Mouse (Mus musculus): ENCODE measurements at regions not wholly inside any gene's neighbourhood (a gene's known extent, or its start where the extent isn't known, plus 50 kb on each side); places are given as distances from the start of the nearest gene placed in this dataset.

DNA sequence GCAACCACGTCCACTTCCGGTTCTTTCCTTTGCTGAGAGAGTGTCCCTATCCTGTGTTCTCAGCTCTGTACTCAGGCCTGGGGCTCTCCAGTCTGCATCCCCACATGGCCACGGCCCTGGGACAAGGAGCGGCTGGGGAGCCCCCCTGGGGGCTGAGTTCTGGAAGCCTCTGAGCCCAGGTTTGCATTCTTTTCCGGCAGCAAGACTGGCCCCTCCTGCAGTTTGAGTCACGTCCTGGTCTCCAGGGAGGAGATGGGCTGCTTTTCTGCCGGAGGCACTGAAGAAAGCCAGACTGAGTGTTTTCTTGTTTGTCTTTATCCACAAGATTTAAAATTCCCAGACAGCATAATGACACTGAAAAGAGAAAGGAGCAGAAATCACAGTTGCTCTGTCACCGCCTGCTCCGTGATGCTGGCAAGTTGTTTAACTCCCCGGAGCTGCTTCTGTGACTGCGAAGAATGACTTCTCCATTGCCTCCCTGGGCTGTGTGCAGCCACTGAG, 108.7 kb upstream of the Atp1a1 start:
- H3K4me2 ChIP-seq (replicated peaks; ENCODE audit: low read depth, low read length, severe bottlenecking), result 0 out of 2 replicates have a peak overlapping the region, but pooled peaks have one; percentile 4
- ATAC-seq (ENCODE audit: low FRiP score, low read depth) (no peak), DNase-seq (ENCODE audit: low spot score) (no peak)
- H3K4me1 ChIP-seq (ENCODE audit: control insufficient read depth, insufficient read depth, low read length), result peaks cover 40% of the 10 kb centered on the region
- no peak overlapping the region for H3K27ac ChIP-seq (replicated peaks; ENCODE audit: low read depth, low read length)
- no peak for TF ChIP-seq POLR2A (IDR thresholded peaks at IDR 0.05; ENCODE audit: borderline replicate concordance, extremely low read depth, insufficient read depth, insufficient read length)
- no peak overlapping the region for H3K9ac ChIP-seq (ENCODE audit: low read depth, low read length, severe bottlenecking)
- no peaks in the 10 kb centered on the region for H3K9me3 ChIP-seq (ENCODE audit: control insufficient read depth, low read length)
- no peaks in the 10 kb centered on the region for H3K36me3 ChIP-seq (ENCODE audit: control insufficient read depth, insufficient read depth, low read length)
- no peaks in the 10 kb centered on the region for H3K27me3 ChIP-seq (ENCODE audit: control insufficient read depth, insufficient read depth, low read length)
- WGBS, result 20% methylated on average over 11 of the region's 11 CpGs
- no peak overlapping the region for H3K4me3 ChIP-seq (replicated peaks; ENCODE audit: low read length)

DNA sequence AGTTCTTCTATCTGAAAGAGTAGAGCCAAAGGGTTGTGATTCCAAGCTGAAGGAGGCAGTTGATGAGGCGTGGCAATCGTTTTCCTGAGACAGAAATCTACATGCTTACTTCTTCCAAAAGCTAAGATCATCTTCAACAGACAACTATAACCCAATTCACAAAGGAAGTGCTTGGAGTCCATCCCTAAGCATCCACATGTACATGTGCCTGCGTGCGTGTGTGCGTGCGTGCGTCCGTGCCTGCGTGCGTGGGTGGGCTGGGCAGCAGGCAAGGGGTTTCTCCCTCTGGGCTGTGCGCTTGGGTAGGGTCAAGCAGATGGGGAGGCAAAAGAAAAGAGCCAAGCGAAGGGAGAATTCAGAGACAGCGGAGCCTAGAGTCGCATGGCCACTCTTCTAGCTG, 108.2 kb upstream of the Atp1a1 start:
- DNase-seq (ENCODE audit: low spot score) (no peak), ATAC-seq (ENCODE audit: low FRiP score, low read depth) (no peak)
- WGBS, result 71% methylated on average over 14 of the region's 14 CpGs
- H3K4me3 ChIP-seq (replicated peaks; ENCODE audit: low read length), result no peak overlapping the region
- TF ChIP-seq POLR2A (IDR thresholded peaks at IDR 0.05; ENCODE audit: borderline replicate concordance, extremely low read depth, insufficient read depth, insufficient read length), result no peak
- H3K4me2 ChIP-seq (replicated peaks; ENCODE audit: low read depth, low read length, severe bottlenecking), result no peak overlapping the region
- no peak overlapping the region for H3K9ac ChIP-seq (ENCODE audit: low read depth, low read length, severe bottlenecking)
- no peaks in the 10 kb centered on the region for H3K27me3 ChIP-seq (ENCODE audit: control insufficient read depth, insufficient read depth, low read length)
- no peak overlapping the region for H3K27ac ChIP-seq (replicated peaks; ENCODE audit: low read depth, low read length)
- no peaks in the 10 kb centered on the region for H3K36me3 ChIP-seq (ENCODE audit: control insufficient read depth, insufficient read depth, low read length)
- no peaks in the 10 kb centered on the region for H3K9me3 ChIP-seq (ENCODE audit: control insufficient read depth, low read length)
- H3K4me1 ChIP-seq (ENCODE audit: control insufficient read depth, insufficient read depth, low read length), result peaks cover 40% of the 10 kb centered on the region

DNA sequence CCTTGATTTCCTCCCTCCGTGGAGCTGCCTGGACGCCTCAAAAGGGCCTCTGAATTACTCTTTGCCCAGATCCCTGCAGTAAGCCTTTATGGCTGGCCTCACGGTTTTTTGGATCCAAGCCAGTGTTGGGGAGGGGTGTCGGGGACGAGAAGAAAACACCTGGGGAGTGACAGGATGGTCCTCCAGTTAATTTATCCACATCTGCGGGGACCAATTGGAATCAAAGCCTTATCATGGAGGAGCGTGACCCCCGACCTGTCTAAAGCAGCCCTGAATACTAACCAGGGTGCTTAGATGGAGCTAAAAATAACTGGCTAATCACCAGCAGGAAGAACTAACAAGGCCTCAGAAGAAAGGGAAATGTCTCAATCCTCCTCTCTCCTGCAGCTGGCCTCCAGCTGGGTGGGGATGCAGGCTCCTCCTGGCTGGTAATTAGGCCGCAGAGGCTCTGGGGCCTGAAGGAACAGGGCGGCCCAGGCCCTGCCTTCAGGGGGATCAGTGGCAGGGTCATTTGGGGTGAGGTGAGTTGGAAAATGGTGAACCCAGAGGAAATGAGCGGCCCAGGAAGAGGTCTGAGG, 107.2 kb upstream of the Atp1a1 start:
- Histone ChIP-seq H3K27ac (replicated peaks; ENCODE audit: low read depth, low read length) (peak overlapping the region; percentile 21; the same call in 1 of the 2 replicates), H3K27me3 (ENCODE audit: control insufficient read depth, insufficient read depth, low read length) (no peaks in the 10 kb centered on the region), H3K9ac (ENCODE audit: low read depth, low read length, severe bottlenecking) (peak overlapping the region; percentile 25; the same call in 1 of the 2 replicates), H3K4me3 (replicated peaks; ENCODE audit: low read length) (no peak overlapping the region), H3K4me1 (ENCODE audit: control insufficient read depth, insufficient read depth, low read length) (peaks cover 40% of the 10 kb centered on the region), H3K9me3 (ENCODE audit: control insufficient read depth, low read length) (no peaks in the 10 kb centered on the region), H3K36me3 (ENCODE audit: control insufficient read depth, insufficient read depth, low read length) (no peaks in the 10 kb centered on the region), H3K4me2 (replicated peaks; ENCODE audit: low read depth, low read length, severe bottlenecking) (peak overlapping the region; percentile 16)
- no peak; the same call in 1 of the 2 replicates for ATAC-seq (ENCODE audit: low FRiP score, low read depth)
- TF ChIP-seq POLR2A (IDR thresholded peaks at IDR 0.05; ENCODE audit: borderline replicate concordance, extremely low read depth, insufficient read depth, insufficient read length), result no peak
- DNase-seq (ENCODE audit: low spot score), result peak; percentile 49
- 6% methylated on average over 11 of the region's 11 CpGs for WGBS

GRCm38 (mm10) chr3:101709379-101709970, 105.0 kb upstream of the Atp1a1 start:
- peaks cover 44% of the 10 kb centered on the region for H3K4me1 ChIP-seq (ENCODE audit: control insufficient read depth, insufficient read depth, low read length)
- no peaks in the 10 kb centered on the region for H3K27me3 ChIP-seq (ENCODE audit: control insufficient read depth, insufficient read depth, low read length)
- H3K9me3 ChIP-seq (ENCODE audit: control insufficient read depth, low read length), result no peaks in the 10 kb centered on the region
- no peak overlapping the region for H3K27ac ChIP-seq (replicated peaks; ENCODE audit: low read depth, low read length)
- DNase-seq (ENCODE audit: low spot score) (no peak), ATAC-seq (ENCODE audit: low FRiP score, low read depth) (no peak)
- H3K4me2 ChIP-seq (replicated peaks; ENCODE audit: low read depth, low read length, severe bottlenecking), result no peak overlapping the region
- WGBS, result 53% methylated on average over 12 of the region's 12 CpGs
- no peak overlapping the region for H3K4me3 ChIP-seq (replicated peaks; ENCODE audit: low read length)
- H3K9ac ChIP-seq (ENCODE audit: low read depth, low read length, severe bottlenecking), result no peak overlapping the region
- no peaks in the 10 kb centered on the region for H3K36me3 ChIP-seq (ENCODE audit: control insufficient read depth, insufficient read depth, low read length)
- no peak for TF ChIP-seq POLR2A (IDR thresholded peaks at IDR 0.05; ENCODE audit: borderline replicate concordance, extremely low read depth, insufficient read depth, insufficient read length)

GRCm38 (mm10) chr3:101708821-101709220, 104.3 kb upstream of the Atp1a1 start:
- TF ChIP-seq POLR2A (IDR thresholded peaks at IDR 0.05; ENCODE audit: borderline replicate concordance, extremely low read depth, insufficient read depth, insufficient read length), result no peak
- no peaks in the 10 kb centered on the region for H3K9me3 ChIP-seq (ENCODE audit: control insufficient read depth, low read length)
- H3K4me1 ChIP-seq (ENCODE audit: control insufficient read depth, insufficient read depth, low read length), result peaks cover 44% of the 10 kb centered on the region
- no peaks in the 10 kb centered on the region for H3K27me3 ChIP-seq (ENCODE audit: control insufficient read depth, insufficient read depth, low read length)
- no peak overlapping the region for H3K4me2 ChIP-seq (replicated peaks; ENCODE audit: low read depth, low read length, severe bottlenecking)
- H3K4me3 ChIP-seq (replicated peaks; ENCODE audit: low read length), result no peak overlapping the region
- H3K27ac ChIP-seq (replicated peaks; ENCODE audit: low read depth, low read length), result no peak overlapping the region
- H3K9ac ChIP-seq (ENCODE audit: low read depth, low read length, severe bottlenecking), result no peak overlapping the region
- DNase-seq (ENCODE audit: low spot score), result no peak
- no peaks in the 10 kb centered on the region for H3K36me3 ChIP-seq (ENCODE audit: control insufficient read depth, insufficient read depth, low read length)
- 49% methylated on average over 8 of the region's 8 CpGs for WGBS
- ATAC-seq (ENCODE audit: low FRiP score, low read depth), result no peak

All from limb, embryonic 14.5 days (tissue).